Mouse (Mus musculus): Measurements from ENCODE around the gene Btnl2.

The Btnl2 gene

GRCm38 (mm10) chr17:34347606-34348308 lies 6.9 kb upstream of the Btnl2 start:
- DNase-seq (ENCODE audit: low spot score in 2 of 2): peak; percentile 30 to 32

GRCm38 (mm10) chr17:34349429-34349828 lies 5.2 kb upstream of the Btnl2 start:
- peak; percentile 29 to 49 for DNase-seq (ENCODE audit: low spot score in 2 of 2)

- DNase-seq (ENCODE audit: low spot score in 2 of 2): no peak
Observed at GRCm38 (mm10) chr17:34354940-34355339, 318 bp downstream of the Btnl2 start.

- DNase-seq (ENCODE audit: low spot score in 2 of 2): no peak
Observed at GRCm38 (mm10) chr17:34362954-34363546, 8.4 kb downstream of the Btnl2 start.

GRCm38 (mm10) chr17:34363676-34364310 lies 9.2 kb downstream of the Btnl2 start:
- no peak for DNase-seq (ENCODE audit: low spot score in 2 of 2)

- no peak for DNase-seq (ENCODE audit: low spot score in 2 of 2)
Observed at GRCm38 (mm10) chr17:34365031-34365430, 10.4 kb downstream of the Btnl2 start.

GRCm38 (mm10) chr17:34370563-34370962 lies 15.9 kb downstream of the Btnl2 start:
- DNase-seq (ENCODE audit: low spot score in 2 of 2): no peak

- DNase-seq (ENCODE audit: low spot score in 2 of 2): no peak
Observed at GRCm38 (mm10) chr17:34373055-34373709, 18.6 kb downstream of the Btnl2 start.

- no peak for DNase-seq (ENCODE audit: low spot score in 2 of 2)
Observed at GRCm38 (mm10) chr17:34376847-34377246, 22.2 kb downstream of the Btnl2 start, which contains the start of gene Btnl1. Gene Btnl1, plus strand, starts transcription at chr17:34377132.

- no peak for DNase-seq (ENCODE audit: low spot score in 2 of 2)
Observed at GRCm38 (mm10) chr17:34377450-34378209, 23.0 kb downstream of the Btnl2 start.

- no peak for DNase-seq (ENCODE audit: low spot score in 2 of 2)
Observed at GRCm38 (mm10) chr17:34378716-34379115, 24.1 kb downstream of the Btnl2 start.

- no peak for DNase-seq (ENCODE audit: low spot score in 2 of 2)
Observed at GRCm38 (mm10) chr17:34379451-34379850, 24.8 kb downstream of the Btnl2 start.

- DNase-seq (ENCODE audit: low spot score in 2 of 2): no peak
Observed at GRCm38 (mm10) chr17:34381876-34382275, 27.3 kb downstream of the Btnl2 start.

GRCm38 (mm10) chr17:34383212-34383611 lies 28.6 kb downstream of the Btnl2 start:
- no peak for DNase-seq (ENCODE audit: low spot score in 2 of 2)

- DNase-seq (ENCODE audit: low spot score in 2 of 2): no peak
Observed at GRCm38 (mm10) chr17:34384699-34385098, 30.1 kb downstream of the Btnl2 start.

GRCm38 (mm10) chr17:34386656-34387055 lies 32.0 kb downstream of the Btnl2 start:
- no peak for DNase-seq (ENCODE audit: low spot score in 2 of 2)

- DNase-seq (ENCODE audit: low spot score in 2 of 2): no peak
Observed at GRCm38 (mm10) chr17:34388513-34388912, 33.9 kb downstream of the Btnl2 start.

GRCm38 (mm10) chr17:34391507-34391906 lies 36.9 kb downstream of the Btnl2 start:
- no peak for DNase-seq (ENCODE audit: low spot score in 2 of 2)

- DNase-seq (ENCODE audit: low spot score in 2 of 2): no peak
Observed at GRCm38 (mm10) chr17:34392321-34392720, 37.7 kb downstream of the Btnl2 start.

- DNase-seq (ENCODE audit: low spot score in 2 of 2): no peak
Observed at GRCm38 (mm10) chr17:34397357-34397756, 42.7 kb downstream of the Btnl2 start.

GRCm38 (mm10) chr17:34398058-34398710 lies 43.6 kb downstream of the Btnl2 start:
- DNase-seq (ENCODE audit: low spot score in 2 of 2): peak; percentile 25 to 33

Data from right cerebral cortex, postnatal 36 days (tissue).